Mouse (Mus musculus): ENCODE measurements around the gene Mrps5. TPM values are rescaled to one million over a fixed set of nuclear protein-coding genes. Genes with fewer than 3 reads are reported as not detected.

Mrps5 gene
- polyA plus RNA-seq, 1 experiment from 2014 or later = 152 TPM

Other genes starting within 250 kb of the Mrps5 start
- 0.14 and 0.39 TPM in 2 replicates for gene Astl, start 248.6 kb upstream of the Mrps5 start, polyA plus RNA-seq (2015; fragmentation: Nextera tagmentation; extraction: Ambion mirVana)
- 0.47 and 0.50 TPM in 2 replicates for gene Adra2b, start 224.0 kb upstream of the Mrps5 start, polyA plus RNA-seq (2015; fragmentation: Nextera tagmentation; extraction: Ambion mirVana)
- 1.1 and 1.3 TPM in 2 replicates for gene Gpat2, start 162.0 kb upstream of the Mrps5 start, polyA plus RNA-seq (2015; fragmentation: Nextera tagmentation; extraction: Ambion mirVana)
- 31.1 and 36.8 TPM in 2 replicates for gene Fahd2a, start 142.7 kb upstream of the Mrps5 start, polyA plus RNA-seq (2015; fragmentation: Nextera tagmentation; extraction: Ambion mirVana)
- 2.2 and 2.8 TPM in 2 replicates for gene Kcnip3, start 65.1 kb upstream of the Mrps5 start, polyA plus RNA-seq (2015; fragmentation: Nextera tagmentation; extraction: Ambion mirVana)
- 0.36 and 0.81 TPM in 2 replicates for gene Prom2, start 45.8 kb upstream of the Mrps5 start, polyA plus RNA-seq (2015; fragmentation: Nextera tagmentation; extraction: Ambion mirVana)
- gene Zfp661, start 128 bp upstream of the Mrps5 start, polyA plus RNA-seq (2015; fragmentation: Nextera tagmentation; extraction: Ambion mirVana) = 1.7 and 2.3 TPM in 2 replicates
- gene Mal, start 69.5 kb downstream of the Mrps5 start, polyA plus RNA-seq (2015; fragmentation: Nextera tagmentation; extraction: Ambion mirVana) = 1.1 and 4.6 TPM in 2 replicates
- 1.7 and 2.5 TPM in 2 replicates for gene Mall, start 142.7 kb downstream of the Mrps5 start, polyA plus RNA-seq (2015; fragmentation: Nextera tagmentation; extraction: Ambion mirVana)
- gene Nphp1, start 201.7 kb downstream of the Mrps5 start, polyA plus RNA-seq (2015; fragmentation: Nextera tagmentation; extraction: Ambion mirVana) = 17.3 and 17.4 TPM in 2 replicates
- gene Mtln, start 205.3 kb downstream of the Mrps5 start, polyA plus RNA-seq (2015; fragmentation: Nextera tagmentation; extraction: Ambion mirVana) = 54.4 and 57.5 TPM in 2 replicates
- gene Bub1, start 244.6 kb downstream of the Mrps5 start, polyA plus RNA-seq (2015; fragmentation: Nextera tagmentation; extraction: Ambion mirVana) = 33.4 and 34.1 TPM in 2 replicates

Measured in thymus, postnatal 0 days (tissue).